Mouse (Mus musculus) embryonic facial prominence, embryonic 13.5 days (tissue): ENCODE measurements around the gene Lrch1. TPM values are rescaled to one million over a fixed set of nuclear protein-coding genes. Genes with fewer than 3 reads are reported as not detected.
A peak's percentile ranks its signal among the peaks of the same experiment; 100 is the strongest.

ENCODE experiments used
- ATAC-seq: fragments of 200-750 bp; cut with Nextera tagmentation; 2 replicates; pipeline ENCODE4 v1.8.0; 2017; ENCODE audit warnings: low read depth; ENCODE audit not compliant: insufficient number of reproducible peaks, insufficient read depth, low FRiP score, low TSS enrichment
- H3K27ac ChIP-seq: fragments of 300-500 bp; sonication (generic); 2 replicates; pipeline ENCODE4 v1.5.1; 2015; ENCODE audit warnings: moderate library complexity, mild to moderate bottlenecking, inconsistent platforms
- H3K27me3 ChIP-seq: fragments of 300-500 bp; sonication (generic); 2 replicates; pipeline ENCODE4 v1.6.1; 2015; ENCODE audit warnings: mild to moderate bottlenecking, inconsistent platforms
- H3K36me3 ChIP-seq: fragments of 300-500 bp; sonication (generic); 2 replicates; pipeline ENCODE4 v1.6.1; 2015; ENCODE audit warnings: mild to moderate bottlenecking, inconsistent platforms
- H3K4me1 ChIP-seq: fragments of 300-500 bp; sonication (generic); 2 replicates; pipeline ENCODE4 v1.6.1; 2015; ENCODE audit warnings: inconsistent platforms
- H3K4me2 ChIP-seq: fragments of 300-500 bp; sonication (generic); 2 replicates; pipeline ENCODE4 v1.6.1; 2015; ENCODE audit warnings: moderate library complexity, mild to moderate bottlenecking, inconsistent platforms
- H3K4me3 ChIP-seq: fragments of 300-500 bp; sonication (generic); 2 replicates; pipeline ENCODE4 v1.5.1; 2015; ENCODE audit warnings: mild to moderate bottlenecking, inconsistent platforms
- H3K9ac ChIP-seq: fragments of 300-500 bp; sonication (generic); 2 replicates; pipeline ENCODE4 v1.6.1; 2015; ENCODE audit warnings: mild to moderate bottlenecking, inconsistent platforms
- H3K9me3 ChIP-seq: fragments of 300-500 bp; sonication (generic); 2 replicates; pipeline ENCODE4 v1.6.1; 2016; ENCODE audit warnings: inconsistent platforms
- WGBS: fragments of 180-500 bp; shearing (Covaris S2); methylation state at CpG from one replicate; pipeline ENCODE4 v1.1.7; 2015; ENCODE audit warnings: mixed read lengths; 5-methylcytosine and 5-hydroxymethylcytosine counted together
- polyA plus RNA-seq: library from polyadenylated mRNA; unstranded; fragments of >200 nt; fragmentation: Nextera tagmentation; extraction: Ambion mirVana; gene quantifications from 2 replicates; pipeline ENCODE4 v1.2.1, GENCODE M21; 2015

Gene Lrch1
- polyA plus RNA-seq, 1 experiment from 2014 or later: 16.8 TPM

DNA sequence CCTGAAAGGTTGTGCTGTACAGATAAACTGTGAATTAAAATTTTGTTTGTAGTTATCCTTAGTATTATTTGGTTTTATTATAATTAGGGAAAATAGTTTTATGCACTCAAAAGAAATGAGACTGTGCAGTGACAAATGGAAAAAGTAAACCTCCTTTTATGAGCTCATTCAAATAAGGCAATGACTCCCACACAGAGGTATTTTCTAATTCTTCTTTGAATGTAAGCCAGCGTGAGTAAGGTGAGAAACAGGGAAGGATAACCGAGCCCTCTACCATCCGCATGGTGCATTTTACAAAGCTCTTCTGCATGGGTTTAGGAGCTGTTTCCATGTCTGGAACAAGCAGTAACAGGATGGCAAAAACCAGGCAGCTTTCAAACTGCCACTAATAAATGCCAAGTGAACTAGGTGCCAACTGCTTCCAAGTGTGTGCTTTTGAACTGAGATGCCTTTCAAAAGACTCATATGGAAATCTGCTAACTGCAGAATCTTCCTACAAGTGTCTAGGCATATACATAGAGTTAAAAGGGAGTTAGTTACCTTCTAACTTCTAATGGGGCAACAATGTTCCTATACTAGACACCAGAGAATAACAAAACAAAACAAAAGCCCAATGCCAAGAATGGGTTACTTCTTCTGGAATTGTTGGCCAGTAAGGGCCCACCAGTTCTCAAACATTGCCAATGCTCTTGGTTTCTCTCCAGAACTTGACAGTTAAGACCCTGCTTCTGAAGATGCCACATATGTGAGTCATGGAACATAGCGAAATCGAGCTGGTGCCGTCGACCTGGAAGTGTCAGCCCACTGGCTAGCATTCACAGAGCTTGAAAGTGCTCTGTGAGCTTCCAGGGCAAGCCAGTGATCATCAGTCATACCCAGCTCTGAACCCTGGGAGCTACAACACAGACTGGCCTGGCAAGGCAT is 124.7 kb downstream of the Lrch1 start:
- Histone ChIP-seq H3K4me1 (peaks cover 14% of the 10 kb centered on the region), H3K36me3 (peaks cover 17% of the 10 kb centered on the region), H3K9ac (no peak overlapping the region), H3K27me3 (no peaks in the 10 kb centered on the region), H3K9me3 (no peaks in the 10 kb centered on the region), H3K27ac (no peak overlapping the region), H3K4me3 (no peak overlapping the region), H3K4me2 (no peak overlapping the region)
- 73% methylated on average over 7 of the region's 7 CpGs for WGBS
- ATAC-seq: no peak

DNA sequence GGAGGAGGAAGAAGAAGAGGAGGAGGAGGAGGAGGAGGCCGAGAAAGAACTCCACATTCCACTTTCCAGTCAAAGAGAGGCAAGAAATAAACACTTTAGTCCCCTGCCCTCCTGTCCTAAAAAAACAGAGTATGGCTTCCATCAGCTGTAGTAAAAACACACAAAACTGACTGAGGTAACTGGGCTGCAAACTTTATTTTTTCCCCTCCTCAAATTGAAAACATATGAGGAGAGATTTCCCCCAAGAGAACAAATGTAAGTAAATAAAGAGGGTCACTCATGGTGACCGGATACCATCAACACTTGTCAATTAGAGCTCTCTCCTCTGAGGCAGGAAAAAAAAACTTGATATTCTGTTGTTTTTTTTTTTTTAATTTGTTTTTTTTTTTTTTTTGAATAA is 125.6 kb downstream of the Lrch1 start:
- no peaks in the 10 kb centered on the region for H3K27me3 ChIP-seq
- no peak overlapping the region for H3K27ac ChIP-seq
- H3K9me3 ChIP-seq: no peaks in the 10 kb centered on the region
- H3K9ac ChIP-seq: no peak overlapping the region
- no peak for ATAC-seq
- H3K4me1 ChIP-seq: peaks cover 14% of the 10 kb centered on the region
- no peak overlapping the region for H3K4me2 ChIP-seq
- no peak overlapping the region for H3K4me3 ChIP-seq
- H3K36me3 ChIP-seq: peaks cover 17% of the 10 kb centered on the region
- WGBS: 27% methylated on average over 2 of the region's 2 CpGs

DNA sequence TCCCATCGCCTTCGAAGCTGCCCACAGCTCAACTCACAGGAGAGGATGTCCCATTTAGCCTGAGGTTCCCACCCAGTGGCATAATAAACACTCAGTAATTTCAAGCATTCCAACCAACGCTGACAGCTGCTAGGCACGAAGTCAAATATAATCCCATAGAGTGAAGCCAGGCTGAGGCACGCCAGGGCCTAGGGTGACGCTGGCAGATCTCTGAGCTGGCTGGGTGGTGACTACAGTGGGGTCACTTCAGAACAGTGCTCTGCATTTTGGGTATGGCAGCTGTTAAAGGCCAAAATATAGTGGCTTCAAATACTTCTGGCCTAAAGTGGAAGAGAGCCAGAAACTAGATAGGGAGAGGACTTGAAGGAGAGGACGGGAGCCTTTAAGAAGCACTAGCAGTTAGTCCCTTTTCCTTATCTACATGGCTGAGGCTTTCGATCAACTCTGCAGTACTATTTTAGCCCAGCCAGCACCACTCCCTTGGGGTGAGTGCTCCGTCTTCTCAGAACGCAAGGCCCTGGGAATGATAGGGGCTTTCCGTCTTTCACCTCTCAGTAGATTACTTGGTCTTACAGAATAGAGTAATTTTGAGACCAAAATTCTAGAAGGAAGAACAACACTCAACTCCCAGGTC is 127.4 kb downstream of the Lrch1 start:
- H3K9ac ChIP-seq: no peak overlapping the region
- peaks cover 17% of the 10 kb centered on the region for H3K36me3 ChIP-seq
- no peak overlapping the region for H3K27ac ChIP-seq
- WGBS: 83% methylated on average over 11 of the region's 11 CpGs
- no peaks in the 10 kb centered on the region for H3K27me3 ChIP-seq
- H3K9me3 ChIP-seq: no peaks in the 10 kb centered on the region
- no peak overlapping the region for H3K4me3 ChIP-seq
- ATAC-seq: no peak
- H3K4me1 ChIP-seq: peaks cover 14% of the 10 kb centered on the region
- no peak overlapping the region for H3K4me2 ChIP-seq

DNA sequence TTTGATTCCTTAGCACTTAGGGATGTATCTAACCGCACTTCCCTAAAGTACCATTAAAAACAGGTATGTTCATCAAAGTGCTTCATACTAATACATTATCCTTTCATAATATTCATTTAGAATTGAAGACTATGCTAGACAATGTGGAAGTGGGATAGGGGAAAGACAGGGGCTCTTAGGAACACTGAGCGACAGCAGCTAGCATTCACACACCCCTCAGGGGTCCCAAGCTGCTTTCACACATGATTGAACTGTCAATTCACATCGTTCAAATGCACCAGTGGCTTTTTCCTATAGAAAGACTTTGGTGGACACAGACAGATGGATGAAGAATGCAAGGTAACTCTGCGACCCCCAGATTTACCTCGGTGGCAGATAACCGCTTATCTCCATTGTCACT is 131.0 kb downstream of the Lrch1 start:
- Histone ChIP-seq H3K9ac (no peak overlapping the region), H3K27me3 (no peaks in the 10 kb centered on the region), H3K4me3 (no peak overlapping the region), H3K36me3 (peaks cover 13% of the 10 kb centered on the region), H3K27ac (no peak overlapping the region), H3K9me3 (no peaks in the 10 kb centered on the region), H3K4me2 (no peak overlapping the region), H3K4me1 (peaks cover 25% of the 10 kb centered on the region)
- no peak for ATAC-seq
- WGBS: 84% methylated on average over 6 of the region's 6 CpGs

DNA sequence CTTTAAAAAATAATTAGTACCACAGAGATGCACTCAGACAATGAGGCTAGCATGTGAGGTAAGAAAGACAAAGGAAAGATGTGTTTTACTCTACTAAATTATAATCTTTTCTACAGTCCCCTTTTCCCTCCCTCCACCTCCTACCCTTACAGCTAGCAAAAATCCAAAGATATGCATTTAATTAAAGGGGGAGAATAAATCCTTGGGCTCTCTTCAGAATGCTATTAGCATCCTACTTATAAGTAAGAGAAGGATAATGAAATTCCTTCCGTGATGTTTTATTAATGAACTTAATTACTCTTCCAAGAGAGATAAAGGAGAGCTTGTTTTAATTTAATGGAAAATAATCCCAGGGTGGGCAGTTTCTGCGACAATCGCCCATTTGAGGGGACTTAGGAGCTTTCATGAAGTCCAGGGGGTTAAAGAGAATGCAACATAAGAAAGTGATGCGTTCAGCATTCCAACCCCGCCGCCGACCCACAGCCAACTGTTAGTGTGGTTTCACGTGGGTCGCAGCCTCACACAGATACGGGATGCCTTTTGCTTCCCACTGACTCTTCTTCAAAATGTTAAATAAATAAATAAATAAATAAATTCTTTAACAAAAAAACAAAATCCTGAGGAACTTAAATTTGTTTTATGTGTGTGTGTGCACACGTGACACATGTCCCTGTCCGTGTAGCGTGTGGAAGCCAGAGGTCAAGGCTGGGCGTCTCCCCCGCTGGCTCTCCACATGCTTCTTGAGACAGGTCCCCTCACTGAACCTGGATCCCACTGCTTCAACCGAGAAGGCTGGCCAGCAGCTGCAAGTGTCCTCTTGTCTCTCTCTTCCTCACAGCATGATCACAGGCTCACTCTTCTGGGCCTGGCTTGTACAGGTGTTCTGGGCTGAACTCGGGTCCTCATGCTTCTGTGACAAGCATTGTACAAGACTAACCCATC is 132.6 kb downstream of the Lrch1 start:
- WGBS: 78% methylated on average over 17 of the region's 17 CpGs
- ATAC-seq: no peak

DNA sequence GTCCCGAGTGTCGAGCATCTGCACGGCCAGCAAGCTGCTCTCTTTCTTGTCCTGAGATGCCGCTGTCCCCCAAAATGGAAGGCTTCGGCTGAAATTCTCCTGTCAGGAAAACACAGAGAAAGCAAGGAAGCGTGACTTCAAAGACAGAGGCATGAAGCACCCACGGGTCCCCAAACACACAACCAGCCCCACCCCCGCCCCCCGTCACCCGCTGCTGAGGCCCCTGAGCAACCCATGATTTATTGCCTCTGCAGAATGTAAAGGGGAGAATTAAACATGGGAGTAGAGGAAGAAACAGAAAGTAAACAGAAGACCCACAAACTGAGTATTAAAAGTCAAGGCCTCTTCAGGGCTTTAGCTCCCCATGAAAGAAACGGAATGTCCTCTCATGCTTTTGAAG is 136.1 kb downstream of the Lrch1 start:
- no peak for ATAC-seq
- H3K27ac ChIP-seq: peak overlapping the region; percentile 44; the same call in 1 of the 2 replicates
- no peak overlapping the region for H3K9ac ChIP-seq
- no peak overlapping the region for H3K4me3 ChIP-seq
- peak overlapping the region; percentile 22; the same call in 1 of the 2 replicates for H3K4me2 ChIP-seq
- 44% methylated on average over 11 of the region's 11 CpGs for WGBS
- H3K36me3 ChIP-seq: peaks cover 42% of the 10 kb centered on the region
- no peaks in the 10 kb centered on the region for H3K27me3 ChIP-seq
- H3K4me1 ChIP-seq: peaks cover 24% of the 10 kb centered on the region
- no peaks in the 10 kb centered on the region for H3K9me3 ChIP-seq

More for the DNA sequence above, 132.6 kb downstream of the Lrch1 start:
- Histone ChIP-seq H3K4me1 (peaks cover 24% of the 10 kb centered on the region), H3K4me3 (no peak overlapping the region), H3K9me3 (no peaks in the 10 kb centered on the region), H3K27ac (no peak overlapping the region), H3K36me3 (peaks cover 23% of the 10 kb centered on the region), H3K4me2 (no peak overlapping the region), H3K27me3 (no peaks in the 10 kb centered on the region), H3K9ac (no peak overlapping the region)

DNA sequence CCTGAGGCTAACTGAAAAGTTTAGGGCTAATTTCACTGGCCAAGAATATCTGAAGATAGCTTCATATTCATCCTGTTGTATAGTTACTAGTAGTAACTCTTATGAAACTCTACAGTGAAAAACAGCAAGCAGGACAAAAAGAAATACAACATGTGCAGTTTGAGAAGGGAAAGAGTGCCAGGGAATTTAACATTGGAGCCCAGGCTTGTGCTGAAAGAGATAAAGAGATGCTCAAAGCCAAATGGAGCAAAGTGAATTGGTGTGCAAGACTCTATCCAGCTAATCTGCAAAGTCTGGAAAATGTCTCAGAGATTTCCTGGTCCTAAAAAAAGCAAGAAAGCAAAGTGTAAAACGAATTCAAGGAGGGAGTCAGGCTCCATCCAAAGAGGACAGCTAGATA is 145.7 kb downstream of the Lrch1 start:
- Histone ChIP-seq H3K36me3 (peaks cover 69% of the 10 kb centered on the region), H3K4me1 (no peaks in the 10 kb centered on the region), H3K27me3 (no peaks in the 10 kb centered on the region), H3K9me3 (peaks cover 9% of the 10 kb centered on the region; the same call in 1 of the 2 replicates), H3K9ac (no peak overlapping the region), H3K4me2 (no peak overlapping the region), H3K4me3 (no peak overlapping the region), H3K27ac (no peak overlapping the region)
- no peak for ATAC-seq
- WGBS: 75% methylated on average over 1 of the region's 1 CpGs

DNA sequence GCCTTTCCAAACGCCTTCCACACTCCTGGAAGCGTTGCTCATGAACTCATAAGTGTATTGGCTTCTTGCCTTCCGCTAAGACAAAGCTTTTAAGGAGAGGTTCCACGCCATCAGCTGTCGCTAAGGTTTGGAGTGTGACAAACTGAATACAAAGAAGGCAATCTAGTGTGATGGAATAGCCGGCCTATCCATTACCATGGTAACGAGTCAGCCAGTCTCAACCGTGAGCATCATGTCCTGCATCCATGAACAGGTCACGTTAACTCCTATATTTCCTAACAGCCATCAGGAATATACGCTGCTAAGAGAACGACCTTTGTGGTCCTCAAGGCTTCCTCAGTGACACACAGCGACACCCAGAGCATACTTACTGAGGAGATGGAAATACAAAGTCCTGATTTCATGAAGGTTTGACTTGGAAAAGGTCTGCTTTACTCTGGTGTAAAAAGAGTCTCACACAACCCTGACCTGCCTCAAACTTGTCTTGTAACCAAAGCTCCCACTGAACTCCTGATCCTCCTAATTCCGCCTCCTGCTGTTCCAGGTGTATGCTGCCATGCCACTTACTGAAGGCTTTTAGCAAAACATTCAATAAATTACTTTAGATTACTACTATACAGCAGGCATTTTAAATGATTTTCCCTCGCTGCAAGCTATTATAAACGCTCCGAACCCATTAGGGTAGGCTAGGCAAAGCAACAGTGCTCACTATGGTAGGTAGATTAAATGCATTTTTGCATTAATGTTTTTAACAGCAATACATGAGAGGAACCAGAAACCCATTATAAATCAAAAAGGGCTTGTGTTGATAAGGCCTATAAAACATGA is 149.4 kb downstream of the Lrch1 start:
- Histone ChIP-seq H3K27ac (no peak overlapping the region), H3K36me3 (peaks cover 53% of the 10 kb centered on the region), H3K4me2 (no peak overlapping the region), H3K4me1 (no peaks in the 10 kb centered on the region), H3K4me3 (no peak overlapping the region), H3K9ac (no peak overlapping the region), H3K9me3 (peaks cover 9% of the 10 kb centered on the region; the same call in 1 of the 2 replicates), H3K27me3 (no peaks in the 10 kb centered on the region)
- 87% methylated on average over 16 of the region's 16 CpGs for WGBS
- no peak for ATAC-seq

GRCm38 (mm10) chr14:74797386-74798062 is 150.2 kb downstream of the Lrch1 start:
- Histone ChIP-seq H3K4me3 (no peak overlapping the region), H3K36me3 (peaks cover 52% of the 10 kb centered on the region), H3K27ac (no peak overlapping the region), H3K4me2 (no peak overlapping the region), H3K9ac (no peak overlapping the region), H3K27me3 (no peaks in the 10 kb centered on the region), H3K9me3 (peaks cover 9% of the 10 kb centered on the region; the same call in 1 of the 2 replicates), H3K4me1 (no peaks in the 10 kb centered on the region)
- WGBS: 81% methylated on average over 10 of the region's 10 CpGs
- ATAC-seq: no peak

GRCm38 (mm10) chr14:74794931-74795330 is 152.7 kb downstream of the Lrch1 start:
- ATAC-seq: no peak
- Histone ChIP-seq H3K4me1 (no peaks in the 10 kb centered on the region), H3K9me3 (no peaks in the 10 kb centered on the region), H3K27ac (no peak overlapping the region), H3K36me3 (peaks cover 33% of the 10 kb centered on the region), H3K9ac (no peak overlapping the region), H3K4me3 (no peak overlapping the region), H3K4me2 (no peak overlapping the region), H3K27me3 (no peaks in the 10 kb centered on the region)
- WGBS: 80% methylated on average over 12 of the region's 12 CpGs
